Mouse (Mus musculus): Measurements from ENCODE around the gene Wnt11. TPM values are rescaled to one million over a fixed set of nuclear protein-coding genes. Genes with fewer than 3 reads are reported as not detected.

The Wnt11 gene
- total and polyA plus RNA-seq, 3 experiments = not detected

DNA sequence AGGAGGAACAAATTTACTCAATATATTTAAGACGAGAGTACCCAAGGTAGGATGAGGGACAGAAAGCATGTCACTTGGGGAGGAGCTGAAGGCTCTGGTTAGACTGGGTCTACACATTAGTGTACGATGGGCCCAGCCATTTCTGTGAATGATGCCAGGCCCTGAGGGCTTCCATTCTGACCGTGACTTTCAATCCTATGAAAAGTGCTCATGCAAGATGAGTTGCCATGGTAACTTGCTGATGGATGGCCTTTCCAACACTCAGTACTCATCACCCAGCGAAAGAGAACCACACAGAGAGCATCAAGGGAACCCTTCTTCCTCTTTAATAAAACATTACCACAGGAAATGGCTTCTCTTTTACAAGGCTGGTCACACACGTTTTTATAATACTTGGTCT lies 53.9 kb downstream of the Wnt11 start:
- no peak for DNase-seq (ENCODE audit: low read depth, low spot score)
- H3K9ac ChIP-seq (ENCODE audit: control insufficient read depth, low read depth, low read length, poor library complexity, severe bottlenecking) = no peak overlapping the region
- no peaks in the 10 kb centered on the region for H3K79me2 ChIP-seq (ENCODE audit: control insufficient read depth, insufficient read depth, low read length, poor library complexity)
- TF ChIP-seq ETS1 (IDR thresholded peaks at IDR 0.05; ENCODE audit: low read depth, low read length) (no peak), NELFE (IDR thresholded peaks at IDR 0.05; ENCODE audit: low read depth, low read length) (no peak), MYC (IDR thresholded peaks at IDR 0.05; ENCODE audit: low read depth, low read length) (no peak), POLR2AphosphoS5 (IDR thresholded peaks at IDR 0.05; ENCODE audit: borderline replicate concordance, low read depth, low read length) (no peak), E2F4 (IDR thresholded peaks at IDR 0.05; ENCODE audit: borderline replicate concordance, low read depth, low read length) (no peak), MAX (IDR thresholded peaks at IDR 0.05; ENCODE audit: low read length) (no peak), JUND (IDR thresholded peaks at IDR 0.05; ENCODE audit: low read depth, low read length) (no peak), RCOR1 (IDR thresholded peaks at IDR 0.05; ENCODE audit: low read depth, low read length) (no peak), SMC3 (IDR thresholded peaks at IDR 0.05; ENCODE audit: low read depth, low read length) (no peak), GABPA (IDR thresholded peaks at IDR 0.05; ENCODE audit: low read depth, low read length) (no peak)
- no peaks in the 10 kb centered on the region for H3K27me3 ChIP-seq (ENCODE audit: control insufficient read depth in 1 of 2, insufficient read depth in 2 of 2, low read length in 2 of 2)
- H3K4me3 ChIP-seq (ENCODE audit: control insufficient read depth in 1 of 2, insufficient read depth in 1 of 2, low read depth in 2 of 2, low read length in 2 of 2) = no peak overlapping the region
- no peaks in the 10 kb centered on the region for H3K9me3 ChIP-seq (replicated peaks; ENCODE audit: insufficient read depth, low read length)
- H3K36me3 ChIP-seq (ENCODE audit: control insufficient read depth in 1 of 2, insufficient read depth in 2 of 2, low read length in 2 of 2) = no peaks in the 10 kb centered on the region
- H3K27ac ChIP-seq (ENCODE audit: control insufficient read depth, low read depth, low read length) = no peak overlapping the region
- H3K4me1 ChIP-seq (ENCODE audit: control insufficient read depth in 1 of 2, insufficient read depth in 2 of 2, low read length in 2 of 2) = no peaks in the 10 kb centered on the region

DNA sequence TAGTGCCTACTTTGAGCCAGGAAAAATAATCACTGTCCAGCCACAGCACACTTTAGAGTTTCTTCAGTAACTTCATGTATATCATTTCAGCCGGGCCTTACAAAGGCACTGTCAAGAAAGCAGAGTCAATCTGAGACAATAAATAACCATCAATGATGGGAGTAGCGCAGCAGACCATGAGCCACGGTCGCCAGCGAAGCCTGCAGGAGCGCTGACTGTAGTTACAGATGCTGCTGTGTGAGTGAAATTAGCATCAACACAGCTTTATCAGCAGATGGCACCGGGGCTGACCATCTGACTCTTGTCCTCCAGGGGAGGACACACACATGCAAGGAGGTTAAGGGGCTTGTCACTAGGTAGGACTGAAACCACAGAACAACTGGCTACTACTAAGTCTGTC lies 54.3 kb downstream of the Wnt11 start:
- H3K9me3 ChIP-seq (replicated peaks; ENCODE audit: insufficient read depth, low read length) = no peaks in the 10 kb centered on the region
- no peak overlapping the region for H3K9ac ChIP-seq (ENCODE audit: control insufficient read depth, low read depth, low read length, poor library complexity, severe bottlenecking)
- H3K27me3 ChIP-seq (ENCODE audit: control insufficient read depth in 1 of 2, insufficient read depth in 2 of 2, low read length in 2 of 2) = no peaks in the 10 kb centered on the region

GRCm38 (mm10) chr7:98893144-98893543 lies 58.2 kb downstream of the Wnt11 start:
- Histone ChIP-seq H3K79me2 (ENCODE audit: control insufficient read depth, insufficient read depth, low read length, poor library complexity) (no peaks in the 10 kb centered on the region), H3K36me3 (ENCODE audit: control insufficient read depth in 1 of 2, insufficient read depth in 2 of 2, low read length in 2 of 2) (no peaks in the 10 kb centered on the region), H3K4me3 (ENCODE audit: control insufficient read depth in 1 of 2, insufficient read depth in 1 of 2, low read depth in 2 of 2, low read length in 2 of 2) (no peak overlapping the region), H3K9me3 (replicated peaks; ENCODE audit: insufficient read depth, low read length) (no peaks in the 10 kb centered on the region), H3K27me3 (ENCODE audit: control insufficient read depth in 1 of 2, insufficient read depth in 2 of 2, low read length in 2 of 2) (no peaks in the 10 kb centered on the region), H3K27ac (ENCODE audit: control insufficient read depth, low read depth, low read length) (no peak overlapping the region), H3K9ac (ENCODE audit: control insufficient read depth, low read depth, low read length, poor library complexity, severe bottlenecking) (no peak overlapping the region), H3K4me1 (ENCODE audit: control insufficient read depth in 1 of 2, insufficient read depth in 2 of 2, low read length in 2 of 2) (no peaks in the 10 kb centered on the region)
- DNase-seq (ENCODE audit: low read depth, low spot score) = no peak
- TF ChIP-seq MYB (IDR thresholded peaks at IDR 0.05; ENCODE audit: low read depth, low read length) (no peak), TCF12 (IDR thresholded peaks at IDR 0.05; ENCODE audit: low read depth, low read length) (no peak), MXI1 (IDR thresholded peaks at IDR 0.05; ENCODE audit: low read depth, low read length) (no peak), KAT2A (conservative IDR thresholded peaks at IDR 0.05; ENCODE audit: low read depth, low read length) (no peak), HCFC1 (IDR thresholded peaks at IDR 0.05; ENCODE audit: low read depth, low read length) (no peak), MAZ (IDR thresholded peaks at IDR 0.05; ENCODE audit: low read depth, low read length) (no peak), TBP (IDR thresholded peaks at IDR 0.05; ENCODE audit: low read depth, low read length) (no peak), E2F4 (IDR thresholded peaks at IDR 0.05; ENCODE audit: borderline replicate concordance, low read depth, low read length) (no peak), NRF1 (IDR thresholded peaks at IDR 0.05; ENCODE audit: insufficient read depth, low read depth, low read length, poor library complexity, severe bottlenecking) (no peak)

More for the DNA sequence above, 54.3 kb downstream of the Wnt11 start:
- DNase-seq (ENCODE audit: low read depth, low spot score) = no peak
- no peak overlapping the region for H3K4me3 ChIP-seq (ENCODE audit: control insufficient read depth in 1 of 2, insufficient read depth in 1 of 2, low read depth in 2 of 2, low read length in 2 of 2)
- no peaks in the 10 kb centered on the region for H3K4me1 ChIP-seq (ENCODE audit: control insufficient read depth in 1 of 2, insufficient read depth in 2 of 2, low read length in 2 of 2)
- H3K36me3 ChIP-seq (ENCODE audit: control insufficient read depth in 1 of 2, insufficient read depth in 2 of 2, low read length in 2 of 2) = no peaks in the 10 kb centered on the region
- H3K27ac ChIP-seq (ENCODE audit: control insufficient read depth, low read depth, low read length) = no peak overlapping the region
- no peaks in the 10 kb centered on the region for H3K79me2 ChIP-seq (ENCODE audit: control insufficient read depth, insufficient read depth, low read length, poor library complexity)
- no peak for TF ChIP-seq GATA1 (IDR thresholded peaks at IDR 0.05; ENCODE audit: low read depth, low read length)
